Mouse (Mus musculus) bone marrow macrophage, adult 2 months (primary cell): Measurements from ENCODE around the gene Trim44. TPM values are rescaled to one million over a fixed set of nuclear protein-coding genes. Genes with fewer than 3 reads are reported as not detected.

Experiments
- H3K27ac ChIP-seq: 2 replicates; pipeline ENCODE4 v1.5.1; 2012; ENCODE audit warnings: low read depth, low read length; ENCODE audit not compliant: insufficient read depth
- H3K4me1 ChIP-seq: 2 replicates; pipeline ENCODE4 v1.6.1; 2012; ENCODE audit warnings: low read length; ENCODE audit not compliant: control insufficient read depth, insufficient read depth
- H3K4me3 ChIP-seq: 2 replicates; pipeline ENCODE4 v1.5.1; 2012; ENCODE audit warnings: mild to moderate bottlenecking, low read length, moderate library complexity; ENCODE audit not compliant: insufficient read depth
- CTCF ChIP-seq: IDR thresholded peaks from 2 replicates; pipeline ENCODE4 v1.5.1; 2012; ENCODE audit warnings: low read depth, mild to moderate bottlenecking, low read length, moderate library complexity
- POLR2A ChIP-seq: IDR thresholded peaks from 2 replicates; pipeline ENCODE4 v1.6.1; 2012; ENCODE audit warnings: mild to moderate bottlenecking, low read depth, low read length, borderline replicate concordance
- polyA plus RNA-seq: library from polyadenylated mRNA; stranded (reverse); fragments of >200 nt; gene quantifications from 2 replicates; pipeline ENCODE4 v1.2.4, GENCODE M21; 2012; ENCODE audit not compliant: missing spikeins, insufficient read depth, insufficient read length

Trim44 gene
- polyA plus RNA-seq, 1 experiment, result 29.9 TPM

DNA sequence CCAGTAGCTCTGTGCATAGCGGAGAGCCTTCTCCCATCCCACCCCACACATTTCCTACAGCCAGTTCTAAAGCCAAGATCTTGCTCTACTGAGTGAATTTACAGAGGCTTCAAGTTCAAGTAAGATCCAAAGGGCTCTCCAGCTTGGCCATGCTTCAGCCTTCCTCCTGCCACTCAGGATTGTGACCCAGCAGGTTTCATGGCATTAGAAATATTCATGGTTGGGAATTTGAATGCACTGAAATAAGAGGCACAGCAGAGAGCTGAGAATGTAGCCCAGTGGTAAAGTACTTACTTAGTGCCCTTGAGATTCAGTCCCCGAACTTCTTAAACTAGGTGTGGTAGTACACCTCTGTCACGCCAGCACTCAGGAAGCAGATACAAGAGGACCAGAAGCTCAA lies 140.7 kb downstream of the Trim44 start:
- H3K27ac ChIP-seq, result no peak overlapping the region
- no peak overlapping the region for H3K4me3 ChIP-seq
- TF ChIP-seq POLR2A (no peak), CTCF (no peak)
- no peaks in the 10 kb centered on the region for H3K4me1 ChIP-seq

DNA sequence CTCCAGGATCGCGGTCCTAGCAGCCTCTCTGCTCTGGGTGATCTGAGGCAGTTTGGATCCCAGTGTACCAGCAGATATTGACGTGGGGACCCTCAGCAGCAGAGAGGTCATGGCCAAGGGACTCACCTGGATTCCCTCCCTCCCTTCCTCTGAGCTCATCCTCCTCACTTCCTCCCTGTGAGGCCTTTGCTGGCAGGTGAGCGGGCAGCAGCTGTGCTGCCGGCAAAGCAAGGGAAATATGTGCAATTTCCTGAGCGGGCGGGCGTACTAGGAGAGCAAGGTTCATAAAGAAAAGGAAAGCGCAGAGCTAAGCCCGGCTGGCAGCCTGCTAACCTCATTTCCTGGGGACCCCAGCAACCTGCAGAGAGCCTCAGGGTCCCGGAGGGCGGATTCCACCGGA lies 148.5 kb downstream of the Trim44 start:
- peak overlapping the region; percentile 11; the same call in 1 of the 2 replicates for H3K4me3 ChIP-seq
- H3K4me1 ChIP-seq, result peaks cover 11% of the 10 kb centered on the region
- H3K27ac ChIP-seq, result no peak overlapping the region
- TF ChIP-seq POLR2A (no peak), CTCF (no peak)

DNA sequence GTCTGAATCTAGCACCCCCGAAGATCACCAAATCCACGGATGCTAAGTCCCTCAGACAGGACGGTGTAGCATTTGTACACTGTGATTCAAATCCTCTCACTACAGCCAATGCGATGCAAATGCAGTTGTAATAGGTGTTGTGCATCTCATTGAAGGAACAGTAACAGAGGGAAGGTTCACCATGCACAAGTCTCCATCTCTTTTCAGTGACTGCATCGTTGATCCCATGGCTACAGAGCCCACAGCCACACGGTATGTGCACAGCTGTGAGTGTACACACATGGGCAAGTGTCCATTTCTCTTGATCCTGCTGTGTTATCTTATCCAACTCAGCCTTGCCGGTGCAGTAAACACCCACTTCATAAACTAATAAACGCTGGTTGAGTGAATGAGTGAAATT lies 148.9 kb downstream of the Trim44 start:
- no peak for TF ChIP-seq CTCF
- TF ChIP-seq POLR2A, result no peak
- Histone ChIP-seq H3K27ac (no peak overlapping the region), H3K4me3 (no peak overlapping the region), H3K4me1 (peaks cover 11% of the 10 kb centered on the region)

DNA sequence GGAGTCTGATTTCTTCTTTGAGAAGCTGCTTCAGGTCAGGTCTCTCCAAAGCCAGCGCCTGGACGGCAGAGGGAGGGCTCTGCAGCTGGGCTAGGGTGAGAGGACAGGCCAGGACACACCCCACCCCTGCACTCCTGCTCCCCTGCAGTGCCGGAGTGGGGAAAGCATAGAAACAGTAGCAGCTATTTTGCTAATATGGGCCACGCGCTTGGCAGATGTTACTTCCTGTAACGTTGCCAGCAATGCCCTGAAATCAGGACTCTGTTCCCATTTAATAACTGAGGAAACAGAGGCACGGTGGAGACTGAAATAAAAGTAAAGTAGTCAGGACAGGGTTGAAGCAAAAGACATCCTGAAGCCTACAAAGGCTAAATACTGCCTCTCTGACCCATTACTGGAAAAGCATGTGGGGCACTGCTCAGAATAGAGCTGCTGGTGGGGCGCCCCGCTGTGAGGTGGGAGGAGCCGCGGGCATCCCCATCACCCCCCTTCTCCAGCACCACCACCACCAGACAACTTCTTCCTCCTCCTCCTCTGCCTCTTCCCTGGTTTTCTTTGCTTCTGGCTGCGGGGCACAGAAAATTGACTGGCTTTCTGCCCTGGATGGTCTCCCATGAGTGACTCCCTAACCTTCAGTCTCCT lies 149.5 kb downstream of the Trim44 start:
- H3K4me1 ChIP-seq, result peaks cover 11% of the 10 kb centered on the region
- peak overlapping the region; percentile 2 for H3K4me3 ChIP-seq
- H3K27ac ChIP-seq, result no peak overlapping the region
- TF ChIP-seq CTCF, result no peak
- no peak for TF ChIP-seq POLR2A

DNA sequence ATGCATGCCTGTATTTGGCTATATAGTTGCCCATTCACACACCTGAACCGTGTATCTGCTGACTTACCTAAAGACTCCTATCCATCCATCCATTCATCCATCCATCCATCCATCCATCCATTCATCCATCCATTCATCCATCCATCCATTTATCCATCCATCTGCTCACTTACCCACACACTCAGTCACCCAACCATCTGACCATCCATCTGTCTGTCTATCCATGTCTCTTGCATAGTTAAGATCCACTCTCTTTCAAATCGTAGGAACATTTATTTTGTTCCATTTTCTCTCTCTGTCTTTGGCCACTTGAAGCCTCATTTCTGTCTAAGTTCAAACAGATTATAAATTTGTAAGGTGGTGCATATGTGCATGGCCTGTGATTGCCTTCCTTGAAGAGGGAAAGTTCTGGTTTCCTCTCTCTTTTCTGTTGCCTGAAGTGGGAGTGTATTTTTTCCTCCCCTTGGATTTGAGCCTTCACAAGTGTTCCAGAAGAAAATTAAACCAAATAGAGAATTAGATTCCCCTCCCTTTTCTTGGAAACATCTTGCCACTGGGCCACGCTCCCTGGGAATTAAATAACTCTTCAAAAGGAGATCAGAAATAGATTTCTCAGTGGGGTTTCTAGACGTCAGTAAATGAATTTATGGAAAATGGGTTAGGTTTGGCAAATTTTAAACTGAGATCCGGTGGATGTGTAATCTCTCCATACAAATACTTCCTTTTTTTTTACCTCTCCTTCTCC lies 150.9 kb downstream of the Trim44 start:
- H3K27ac ChIP-seq, result no peak overlapping the region
- no peak for TF ChIP-seq POLR2A

DNA sequence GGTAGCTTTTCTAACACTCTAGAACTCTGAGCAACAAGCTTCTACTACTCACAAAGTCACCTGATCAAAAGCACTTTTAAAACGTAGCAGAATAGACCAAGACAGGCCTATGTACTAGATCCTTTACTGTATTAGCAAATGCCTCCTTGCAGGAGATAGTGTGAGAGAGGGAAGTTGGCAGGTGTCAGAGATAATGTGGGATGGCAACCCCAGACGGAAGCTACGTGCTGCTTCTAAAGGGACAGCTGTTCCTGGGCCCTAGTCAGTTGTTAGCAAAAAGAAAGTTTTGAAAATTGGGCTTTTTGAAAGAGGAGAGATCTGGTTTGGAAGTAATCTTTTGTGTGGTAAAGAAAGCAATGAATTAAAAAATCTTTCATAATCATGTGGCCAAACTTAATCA lies 151.5 kb downstream of the Trim44 start:
- no peak overlapping the region for H3K4me3 ChIP-seq
- TF ChIP-seq CTCF, result no peak
- no peak for TF ChIP-seq POLR2A
- H3K27ac ChIP-seq, result no peak overlapping the region
- H3K4me1 ChIP-seq, result peaks cover 11% of the 10 kb centered on the region

More for the DNA sequence above, 150.9 kb downstream of the Trim44 start:
- Histone ChIP-seq H3K4me3 (no peak overlapping the region), H3K4me1 (peaks cover 11% of the 10 kb centered on the region)

DNA sequence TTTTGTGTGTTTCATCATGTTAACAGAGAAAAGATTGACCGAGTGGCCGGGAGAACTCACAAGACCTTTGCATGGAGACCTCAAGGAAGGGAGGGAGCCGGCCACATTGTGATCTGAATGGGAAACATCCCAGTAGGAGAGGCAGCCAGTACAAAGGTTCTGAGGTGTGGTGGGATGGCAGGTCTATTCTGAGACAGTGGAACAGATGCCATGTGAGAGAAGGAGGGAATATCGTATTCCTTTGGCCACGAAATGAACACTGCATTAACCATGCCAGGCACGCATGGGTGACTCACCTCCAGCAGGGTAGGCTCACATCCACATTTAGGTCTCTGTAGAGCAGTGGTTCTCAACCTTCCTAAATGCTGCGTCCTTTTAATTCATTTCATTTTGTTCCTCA lies 154.4 kb downstream of the Trim44 start:
- Histone ChIP-seq H3K27ac (no peak overlapping the region), H3K4me1 (peaks cover 5% of the 10 kb centered on the region; the same call in 1 of the 2 replicates), H3K4me3 (no peak overlapping the region)
- TF ChIP-seq CTCF, result no peak
- TF ChIP-seq POLR2A, result no peak

DNA sequence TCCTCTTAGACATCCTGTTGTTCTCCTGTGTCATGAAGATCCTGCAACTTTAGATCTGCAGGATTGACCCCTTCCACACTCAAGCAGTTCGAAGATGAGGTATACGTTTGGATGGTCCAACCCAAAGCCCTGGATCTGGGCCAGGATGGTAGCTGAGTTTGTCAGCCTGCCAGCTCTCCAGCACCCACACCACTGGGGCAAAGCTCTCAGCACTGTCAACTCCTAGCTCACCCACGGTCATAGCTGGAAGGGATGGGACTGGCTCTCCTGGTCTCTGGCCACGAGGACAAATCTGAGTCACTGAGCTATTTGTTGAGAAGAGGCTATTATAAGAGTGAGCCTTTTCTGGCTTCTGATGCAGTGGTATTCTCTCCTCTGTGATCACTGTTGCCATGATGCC lies 155.0 kb downstream of the Trim44 start:
- Histone ChIP-seq H3K4me3 (no peak overlapping the region), H3K4me1 (peaks cover 4% of the 10 kb centered on the region; the same call in 1 of the 2 replicates), H3K27ac (no peak overlapping the region)
- TF ChIP-seq POLR2A (no peak), CTCF (no peak)

Other genes with a start within 250 kb of the Trim44 start
- 33.5 and 35.9 TPM in 2 replicates for gene Ldlrad3, start 221.4 kb downstream of the Trim44 start, polyA plus RNA-seq
- gene Fjx1, start 44.7 kb upstream of the Trim44 start, polyA plus RNA-seq, result not detected in 2 replicates
- not detected in 2 replicates for gene Pamr1, start 142.2 kb upstream of the Trim44 start, polyA plus RNA-seq